Mouse (Mus musculus) gastrocnemius, adult 2 months (tissue): ENCODE data around the gene Sipa1. TPM values are rescaled to one million over a fixed set of nuclear protein-coding genes. Genes with fewer than 3 reads are reported as not detected.

Experiments used
- DNase-seq: peaks from one replicate; pipeline ENCODE4 v3.0.0; 2022
- H3K27ac ChIP-seq: fragments of 200-600 bp; 2 replicates; pipeline ENCODE4 v1.8.1; 2022; ENCODE audit warnings: mild to moderate bottlenecking
- H3K4me3 ChIP-seq: fragments of 200-600 bp; 2 replicates; pipeline ENCODE4 v1.8.1; 2022; ENCODE audit warnings: mild to moderate bottlenecking, moderate library complexity
- CTCF ChIP-seq: fragments of 200-600 bp; IDR thresholded peaks from 2 replicates; pipeline ENCODE4 v1.8.1; 2022; ENCODE audit warnings: antibody characterized with exemption, mild to moderate bottlenecking, moderate library complexity
- intact Hi-C: fragments of 180-260 bp; cut with DNase I; formaldehyde crosslinking; loops from one replicate; pipeline ENCODE4 v1.15.1; 2025
- total RNA-seq, 2 experiments: library from RNA; stranded (reverse); gene quantifications; 2 replicates each; pipeline ENCODE4 v1.2.3; 2021

The Sipa1 gene
- total RNA-seq, 2 experiments from 2014 or later: 10.0 to 11.0 TPM

- no peak overlapping the region for H3K4me3 ChIP-seq
- H3K27ac ChIP-seq: no peak overlapping the region
- intact Hi-C loops: no loop called here
- no peak for TF ChIP-seq CTCF
- no peak for DNase-seq
Measured at GRCm38 (mm10) chr19:5684985-5685384, 21.5 kb upstream of the Sipa1 start.

GRCm38 (mm10) chr19:5684236-5684635, 20.7 kb upstream of the Sipa1 start:
- no peak overlapping the region for H3K4me3 ChIP-seq
- DNase-seq: no peak
- TF ChIP-seq CTCF: no peak
- no peak overlapping the region for H3K27ac ChIP-seq
- intact Hi-C loops: no loop called here

GRCm38 (mm10) chr19:5680432-5680831, 16.9 kb upstream of the Sipa1 start:
- no peak overlapping the region for H3K4me3 ChIP-seq
- TF ChIP-seq CTCF: no peak
- intact Hi-C loops: no loop called here
- no peak overlapping the region for H3K27ac ChIP-seq
- DNase-seq: no peak

- intact Hi-C loops: no loop called here
- Histone ChIP-seq H3K27ac (no peak overlapping the region), H3K4me3 (no peak overlapping the region)
- no peak for DNase-seq
- no peak for TF ChIP-seq CTCF
Measured at GRCm38 (mm10) chr19:5668372-5668771, 4.9 kb upstream of the Sipa1 start.

GRCm38 (mm10) chr19:5666386-5666785, 2.9 kb upstream of the Sipa1 start:
- Histone ChIP-seq H3K4me3 (no peak overlapping the region), H3K27ac (no peak overlapping the region)
- DNase-seq: no peak
- intact Hi-C loops: no loop called here
- TF ChIP-seq CTCF: no peak

GRCm38 (mm10) chr19:5665465-5665864, 2.0 kb upstream of the Sipa1 start:
- intact Hi-C loops: no loop called here
- no peak for DNase-seq
- TF ChIP-seq CTCF: no peak
- Histone ChIP-seq H3K4me3 (no peak overlapping the region), H3K27ac (no peak overlapping the region)

- Histone ChIP-seq H3K27ac (peak overlapping the region; percentile 20; the same call in 1 of the 2 replicates), H3K4me3 (no peak overlapping the region)
- no peak for TF ChIP-seq CTCF
- DNase-seq: no peak
- intact Hi-C loops: no loop called here
Measured at GRCm38 (mm10) chr19:5664669-5665257, 1.3 kb upstream of the Sipa1 start.

GRCm38 (mm10) chr19:5662310-5662709, 1.2 kb downstream of the Sipa1 start:
- H3K27ac ChIP-seq: peak overlapping the region; percentile 81
- DNase-seq: no peak
- intact Hi-C loops: no loop called here
- TF ChIP-seq CTCF: no peak
- H3K4me3 ChIP-seq: peak overlapping the region; percentile 83

GRCm38 (mm10) chr19:5660942-5661751, 2.4 kb downstream of the Sipa1 start:
- Histone ChIP-seq H3K4me3 (peak overlapping the region; percentile 83), H3K27ac (peak overlapping the region; percentile 81)
- intact Hi-C loops: no loop called here
- TF ChIP-seq CTCF: no peak
- no peak for DNase-seq

- H3K27ac ChIP-seq: no peak overlapping the region
- TF ChIP-seq CTCF: no peak
- intact Hi-C loops: no loop called here
- H3K4me3 ChIP-seq: peak overlapping the region; percentile 53
- DNase-seq: peak; percentile 20
Measured at GRCm38 (mm10) chr19:5654720-5655298, 8.7 kb downstream of the Sipa1 start.

- peak overlapping the region; percentile 53 for H3K4me3 ChIP-seq
- intact Hi-C loops: no loop called here
- DNase-seq: peak; percentile 29
- TF ChIP-seq CTCF: no peak
- no peak overlapping the region for H3K27ac ChIP-seq
Measured at GRCm38 (mm10) chr19:5653969-5654719, 9.4 kb downstream of the Sipa1 start.

- Histone ChIP-seq H3K27ac (no peak overlapping the region; the same call in 1 of the 2 replicates), H3K4me3 (no peak overlapping the region)
- TF ChIP-seq CTCF: no peak
- peak; percentile 18 for DNase-seq
- intact Hi-C loops: no loop called here
Measured at GRCm38 (mm10) chr19:5652570-5652969, 10.9 kb downstream of the Sipa1 start.
